Comparison of ENCODE assay signal across 18 mouse cellular contexts in the genomic region with DNA sequence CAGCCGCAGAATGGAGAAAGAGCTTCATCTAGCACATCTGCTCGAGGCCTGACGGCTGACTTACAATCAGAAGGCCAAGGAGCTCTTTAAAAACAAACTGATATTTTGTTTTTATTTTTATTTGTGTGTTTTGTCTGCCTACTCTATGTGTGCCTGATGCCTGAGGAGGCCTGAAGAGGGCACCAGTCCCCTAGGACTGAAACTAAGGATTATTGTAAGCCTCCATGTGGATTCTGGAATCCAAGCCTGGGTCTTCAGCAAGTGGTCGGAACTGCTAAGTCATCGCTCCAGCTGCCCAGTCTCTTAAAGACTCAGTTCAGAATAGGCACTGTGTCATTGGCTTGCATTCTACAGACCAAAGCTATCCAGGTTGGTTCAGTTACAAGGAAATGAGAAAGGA. TPM values are rescaled to one million over a fixed set of nuclear protein-coding genes. Genes with fewer than 3 reads are reported as not detected.
DNase-seq lines count a peak whose midpoint lies in the region; ATAC-seq and TF ChIP-seq lines count a peak whose summit lies in the region.
"Had no signal": no experiment of that assay in that cellular context is flagged by ENCODE, and none has a peak within 500 bp of the region (broad histone marks: within the 10 kb centered on the region; RNA-seq: fewer than 3 reads in every experiment).

No protein-coding gene starts in this region.

- no peak overlapping the region for H3K27ac ChIP-seq in gastrocnemius, adult 2 months
- H3K27ac ChIP-seq in liver, adult 2 months (replicated peaks; ENCODE audit: insufficient read depth, low read depth, low read length) = no peak overlapping the region
- H3K27ac ChIP-seq in liver, embryonic 11.5 days (ENCODE audit: low read depth, low read length) = no peak overlapping the region
- H3K27ac ChIP-seq: embryonic facial prominence, embryonic 13.5 days; forebrain, embryonic 12.5 days; heart, embryonic 15.5 days; limb, embryonic 12.5 days had no signal

- peak; percentile 49 for TF ChIP-seq CTCF in gastrocnemius, adult 2 months (IDR thresholded peaks at IDR 0.05)
- peak; percentile 35; the same call in 1 of the 2 replicates for TF ChIP-seq CTCF in liver, adult 2 months (IDR thresholded peaks at IDR 0.05; ENCODE audit: low read depth, low read length)
- peak; percentile 36; the same call in 1 of the 2 replicates for TF ChIP-seq CTCF in brain, embryonic 14.5 days (IDR thresholded peaks at IDR 0.05; ENCODE audit: borderline replicate concordance, extremely low read depth, insufficient read depth, insufficient read length)

- intact Hi-C loops in gastrocnemius, adult 2 months (cut with DNase I) = loop anchor here (10.0 kb wide), 1 partner anchor 125 kb away; no protein-coding TSS in a partner anchor
- intact Hi-C loops in gastrocnemius, postnatal 14 days (cut with DNase I; ENCODE audit: low total_unique reads) = no loop called here

- H3K36me3 ChIP-seq in liver, adult 2 months (ENCODE audit: control insufficient read depth, insufficient read depth, low read length) = no peaks in the 10 kb centered on the region
- H3K36me3 ChIP-seq in liver, embryonic 11.5 days (ENCODE audit: control insufficient read depth, insufficient read depth, low read length) = no peaks in the 10 kb centered on the region
- H3K36me3 ChIP-seq: embryonic facial prominence, embryonic 13.5 days; forebrain, embryonic 12.5 days; heart, embryonic 15.5 days; limb, embryonic 12.5 days had no signal

- 87% methylated on average over 5 of the region's 5 CpGs for WGBS in liver, adult 2 months
- WGBS in liver, embryonic 11.5 days = 80% methylated on average over 5 of the region's 5 CpGs

- ATAC-seq in liver, embryonic 11.5 days (replicated peaks; ENCODE audit: low FRiP score) = no peak
- ATAC-seq: hindbrain, embryonic 16.5 days had no signal

- no peak overlapping the region for H3K9ac ChIP-seq in liver, adult 2 months (ENCODE audit: low read depth, low read length)
- no peak overlapping the region for H3K9ac ChIP-seq in liver, embryonic 11.5 days (ENCODE audit: low read depth, low read length)
- H3K9ac ChIP-seq: embryonic facial prominence, embryonic 13.5 days; forebrain, embryonic 12.5 days; heart, embryonic 15.5 days; limb, embryonic 12.5 days had no signal

- H3K27me3 ChIP-seq in liver, adult 2 months (ENCODE audit: control insufficient read depth, insufficient read depth, low read length) = no peaks in the 10 kb centered on the region
- H3K27me3 ChIP-seq in liver, embryonic 11.5 days (replicated peaks; ENCODE audit: control insufficient read depth, insufficient read depth, low read length) = no peaks in the 10 kb centered on the region
- H3K27me3 ChIP-seq: embryonic facial prominence, embryonic 13.5 days; forebrain, embryonic 12.5 days; heart, embryonic 15.5 days; limb, embryonic 12.5 days had no signal

- TF ChIP-seq POLR2A in liver, adult 2 months (IDR thresholded peaks at IDR 0.05; ENCODE audit: extremely low read depth, insufficient read depth, low read length) = no peak
- no peak for TF ChIP-seq POLR2A in brain, embryonic 14.5 days (IDR thresholded peaks at IDR 0.05; ENCODE audit: borderline replicate concordance, extremely low read depth, insufficient read depth, insufficient read length, poor library complexity, severe bottlenecking)

- H3K4me3 ChIP-seq in gastrocnemius, adult 2 months = no peak overlapping the region
- no peak overlapping the region for H3K4me3 ChIP-seq in liver, adult 2 months (ENCODE audit: insufficient read depth, low read depth, low read length)
- no peak overlapping the region for H3K4me3 ChIP-seq in liver, embryonic 11.5 days (ENCODE audit: low read depth, low read length)
- H3K4me3 ChIP-seq: embryonic facial prominence, embryonic 13.5 days; forebrain, embryonic 12.5 days; heart, embryonic 15.5 days; limb, embryonic 12.5 days had no signal

- no peak for DNase-seq in gastrocnemius, adult 2 months
- DNase-seq in gastrocnemius, postnatal 14 days = no peak
- DNase-seq in liver, adult 2 months (ENCODE audit: extremely low read depth, low read depth, low spot score) = peak; percentile 13
- DNase-seq in liver, embryonic 11.5 days (ENCODE audit: low spot score) = no peak
- DNase-seq in MN1 (ENCODE audit: low spot score) = peak; percentile 11
- DNase-seq in brain, embryonic 14.5 days (ENCODE audit: low read depth) = peak; percentile 22
- no peak for DNase-seq in natural killer cell, adult 2 months (ENCODE audit: low spot score in 2 of 2)
- DNase-seq: cerebellum, postnatal 25 days; gastrocnemius, postnatal 36 days; kidney, postnatal 14 days; layer of hippocampus, postnatal 36 days; lung, postnatal 4 days; right cerebral cortex, postnatal 14 days had no signal

- H3K4me1 ChIP-seq in liver, adult 2 months (ENCODE audit: control insufficient read depth, insufficient read depth, low read length) = no peaks in the 10 kb centered on the region
- no peaks in the 10 kb centered on the region for H3K4me1 ChIP-seq in liver, embryonic 11.5 days (replicated peaks; ENCODE audit: control insufficient read depth, insufficient read depth, low read length)
- H3K4me1 ChIP-seq: embryonic facial prominence, embryonic 13.5 days; forebrain, embryonic 12.5 days; heart, embryonic 15.5 days; limb, embryonic 12.5 days had no signal

- no peaks in the 10 kb centered on the region for H3K79me2 ChIP-seq in liver, adult 2 months (ENCODE audit: control insufficient read depth, insufficient read depth, low read length)

- no peaks in the 10 kb centered on the region for H3K9me3 ChIP-seq in liver, embryonic 11.5 days (ENCODE audit: control insufficient read depth, low read length)
- H3K9me3 ChIP-seq: embryonic facial prominence, embryonic 13.5 days; forebrain, embryonic 12.5 days; heart, embryonic 15.5 days; limb, embryonic 12.5 days had no signal

- H3K4me2 ChIP-seq in liver, embryonic 11.5 days = no peak overlapping the region
- H3K4me2 ChIP-seq: embryonic facial prominence, embryonic 13.5 days; forebrain, embryonic 12.5 days; heart, embryonic 15.5 days; limb, embryonic 12.5 days had no signal

RNA-seq across cellular contexts. Expression of gene Zfp800, which starts 58.4 kb away (rescaled TPM):
- 1 to 10 TPM; 6.0 to 7.4 TPM for total RNA-seq in gastrocnemius, adult 2 months (2021)
- total RNA-seq in gastrocnemius, postnatal 14 days (2021) = 1 to 10 TPM; 5.6 to 6.0 TPM
- 8.7 and 12.3 TPM in 2 replicates for total RNA-seq in liver, adult 2 months (2014; rRNA removed)
- 1.5 and 1.7 TPM in 2 replicates for polyA plus RNA-seq in liver, adult 2 months (2012; rRNA removed)
- 39.5 and 41.2 TPM in 2 replicates for polyA plus RNA-seq in liver, embryonic 11.5 days (2014; fragmentation: Nextera tagmentation; extraction: Ambion mirVana)
- polyA plus RNA-seq in brain, embryonic 14.5 days (2012; rRNA removed) = 6.1 and 8.8 TPM in 2 replicates

Comparison
In these comparisons a context has a peak if more than half of its experiments do, and no peak if none do; other contexts are left out.
1. DNase-seq: peak in liver, adult 2 months (single experiment), MN1 (single experiment) and brain, embryonic 14.5 days (single experiment); none in gastrocnemius, adult 2 months (single experiment), gastrocnemius, postnatal 14 days (single experiment), liver, embryonic 11.5 days (single experiment) and natural killer cell, adult 2 months (0 of 2).
2. Peak in every context shown above with its lines, with median percentiles within 50 percentile points of each other: CTCF ChIP-seq.